Mouse (Mus musculus) liver, embryonic 11.5 days (tissue): ENCODE results near the gene Ppa2. TPM values are rescaled to one million over a fixed set of nuclear protein-coding genes. Genes with fewer than 3 reads are reported as not detected.

ENCODE experiments used
- ATAC-seq: fragments of 200-750 bp; cut with Nextera tagmentation; replicated peaks from 2 replicates; pipeline ENCODE4 v1.8.0; 2017; ENCODE audit warnings: moderate number of reproducible peaks, mild to moderate bottlenecking, moderate TSS enrichment, moderate library complexity; ENCODE audit not compliant: low FRiP score
- DNase-seq: peaks from one replicate; pipeline ENCODE4 v3.0.0-alpha.2; 2017; ENCODE audit warnings: low spot score
- H3K27ac ChIP-seq: fragments of 300-500 bp; sonication (generic); 2 replicates; pipeline ENCODE4 v1.5.1; 2014; ENCODE audit warnings: mild to moderate bottlenecking, low read depth, low read length, control low read depth
- H3K27me3 ChIP-seq: fragments of 300-500 bp; sonication (generic); replicated peaks from 2 replicates; pipeline ENCODE4 v1.6.1; 2014; ENCODE audit warnings: low read length, mixed read lengths; ENCODE audit not compliant: control insufficient read depth, insufficient read depth
- H3K36me3 ChIP-seq: fragments of 300-500 bp; sonication (generic); 2 replicates; pipeline ENCODE4 v1.6.1; 2014; ENCODE audit warnings: mild to moderate bottlenecking, low read length, moderate library complexity, mixed read lengths; ENCODE audit not compliant: control insufficient read depth, insufficient read depth
- H3K4me1 ChIP-seq: fragments of 300-500 bp; sonication (generic); replicated peaks from 2 replicates; pipeline ENCODE4 v1.6.1; 2014; ENCODE audit warnings: low read length, mixed read lengths; ENCODE audit not compliant: control insufficient read depth, insufficient read depth
- H3K4me2 ChIP-seq: fragments of 300-500 bp; sonication (generic); 2 replicates; pipeline ENCODE4 v1.6.1; 2014; ENCODE audit warnings: mild to moderate bottlenecking, control low read depth, moderate library complexity
- H3K4me3 ChIP-seq: fragments of 300-500 bp; sonication (generic); 2 replicates; pipeline ENCODE4 v1.5.1; 2014; ENCODE audit warnings: low read depth, low read length, control low read depth
- H3K9ac ChIP-seq: fragments of 300-500 bp; sonication (generic); 2 replicates; pipeline ENCODE4 v1.6.1; 2014; ENCODE audit warnings: low read depth, low read length, control low read depth
- H3K9me3 ChIP-seq: fragments of 300-500 bp; sonication (generic); 2 replicates; pipeline ENCODE4 v1.6.1; 2016; ENCODE audit warnings: low read length, inconsistent platforms, mixed read lengths; ENCODE audit not compliant: control insufficient read depth
- WGBS: fragments of 180-500 bp; shearing (Covaris S2); extraction: QIAGEN DNeasy Blood & Tissue Kit; methylation state at CpG from one replicate; pipeline ENCODE4 v1.1.7; 2014; 5-methylcytosine and 5-hydroxymethylcytosine counted together
- polyA plus RNA-seq: library from polyadenylated mRNA; unstranded; fragments of >200 nt; fragmentation: Nextera tagmentation; extraction: Ambion mirVana; gene quantifications from 2 replicates; pipeline ENCODE4 v1.2.1, GENCODE M21; 2014

Gene Ppa2
- polyA plus RNA-seq, 1 experiment from 2014 or later: 102 TPM

DNA sequence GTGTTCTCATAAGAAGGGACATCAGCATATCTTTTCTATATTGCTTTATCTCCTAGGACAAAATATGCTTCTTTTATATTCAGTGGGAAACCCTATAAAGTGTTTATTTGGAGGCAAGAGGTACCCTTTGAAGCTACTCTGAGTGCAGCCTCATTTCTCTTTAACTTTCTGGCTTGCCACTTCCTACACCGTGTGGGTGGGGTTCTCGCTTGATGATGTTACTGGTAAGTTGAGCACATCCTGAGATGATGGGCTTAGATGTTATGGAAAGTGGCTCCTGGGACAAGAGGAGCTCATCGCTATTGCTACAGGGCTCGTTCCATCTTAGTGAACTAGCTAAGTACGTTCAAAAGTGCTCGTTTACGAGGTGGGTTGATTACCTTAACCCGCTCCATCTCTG is 101.9 kb downstream of the Ppa2 start:
- H3K4me3 ChIP-seq: no peak overlapping the region
- no peak for ATAC-seq
- H3K27me3 ChIP-seq: no peaks in the 10 kb centered on the region
- H3K27ac ChIP-seq: no peak overlapping the region
- H3K4me1 ChIP-seq: no peaks in the 10 kb centered on the region
- WGBS: 88% methylated on average over 8 of the region's 8 CpGs
- DNase-seq: no peak
- H3K36me3 ChIP-seq: no peaks in the 10 kb centered on the region
- no peak overlapping the region for H3K9ac ChIP-seq
- H3K4me2 ChIP-seq: no peak overlapping the region
- H3K9me3 ChIP-seq: no peaks in the 10 kb centered on the region

DNA sequence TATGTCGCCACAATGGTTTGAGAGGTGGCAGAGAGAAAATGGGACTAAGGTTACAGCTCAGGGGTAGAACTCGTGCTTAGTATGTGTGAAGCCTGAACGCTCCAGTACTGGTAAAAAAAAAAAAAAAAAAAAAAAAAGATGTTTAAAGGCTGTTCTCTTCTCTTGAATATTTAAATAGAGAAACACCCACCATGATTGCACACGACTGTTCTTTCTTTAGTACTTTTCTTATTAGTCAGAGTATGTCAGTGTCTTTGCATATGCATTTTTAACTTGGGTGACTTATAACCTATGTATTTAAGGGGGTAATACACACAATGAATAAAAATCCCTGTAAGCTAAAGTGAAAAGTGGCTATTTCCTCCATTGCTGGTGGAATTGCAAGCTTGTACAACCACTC is 104.8 kb downstream of the Ppa2 start:
- ATAC-seq (no peak), DNase-seq (no peak)
- Histone ChIP-seq H3K36me3 (no peaks in the 10 kb centered on the region), H3K4me1 (no peaks in the 10 kb centered on the region), H3K9me3 (no peaks in the 10 kb centered on the region), H3K4me3 (no peak overlapping the region), H3K27me3 (no peaks in the 10 kb centered on the region), H3K27ac (no peak overlapping the region), H3K9ac (no peak overlapping the region), H3K4me2 (no peak overlapping the region)
- 79% methylated on average over 4 of the region's 4 CpGs for WGBS

DNA sequence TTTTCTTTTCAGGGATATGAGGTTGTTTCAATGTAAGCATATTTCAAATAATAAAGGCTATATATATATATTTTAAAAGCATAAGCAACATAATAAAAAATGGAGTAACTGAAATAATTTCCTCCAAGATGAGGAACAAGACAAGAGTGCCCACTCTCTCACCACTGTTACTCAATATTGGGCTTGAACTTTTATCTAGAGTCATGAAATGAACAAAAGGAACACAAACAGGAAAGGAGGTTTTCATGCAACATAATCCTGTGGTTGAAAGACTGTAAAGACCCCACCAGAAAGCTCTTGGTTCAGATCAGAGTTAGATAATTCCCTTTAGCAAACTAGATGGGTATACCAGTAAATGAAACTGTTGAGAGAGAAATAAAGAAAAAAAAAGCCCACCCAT is 113.2 kb downstream of the Ppa2 start:
- H3K4me2 ChIP-seq: no peak overlapping the region
- H3K4me1 ChIP-seq: no peaks in the 10 kb centered on the region
- H3K27me3 ChIP-seq: no peaks in the 10 kb centered on the region
- no peak overlapping the region for H3K27ac ChIP-seq
- no peaks in the 10 kb centered on the region for H3K9me3 ChIP-seq
- H3K36me3 ChIP-seq: no peaks in the 10 kb centered on the region
- H3K9ac ChIP-seq: no peak overlapping the region
- no peak overlapping the region for H3K4me3 ChIP-seq
- DNase-seq (no peak), ATAC-seq (no peak)

Other genes starting within 250 kb of the Ppa2 start
- gene Ints12, start 218.3 kb upstream of the Ppa2 start, polyA plus RNA-seq: 17.6 and 19.0 TPM in 2 replicates
- 8.4 and 9.0 TPM in 2 replicates for gene Gstcd, start 218.1 kb upstream of the Ppa2 start, polyA plus RNA-seq
- not detected in 2 replicates for gene Arhgef38, start 75.2 kb upstream of the Ppa2 start, polyA plus RNA-seq
- gene Tet2, start 235.0 kb downstream of the Ppa2 start, polyA plus RNA-seq: 8.2 and 8.7 TPM in 2 replicates